Mouse (Mus musculus): ENCODE measurements around the gene Plppr2.

The Plppr2 gene

DNA sequence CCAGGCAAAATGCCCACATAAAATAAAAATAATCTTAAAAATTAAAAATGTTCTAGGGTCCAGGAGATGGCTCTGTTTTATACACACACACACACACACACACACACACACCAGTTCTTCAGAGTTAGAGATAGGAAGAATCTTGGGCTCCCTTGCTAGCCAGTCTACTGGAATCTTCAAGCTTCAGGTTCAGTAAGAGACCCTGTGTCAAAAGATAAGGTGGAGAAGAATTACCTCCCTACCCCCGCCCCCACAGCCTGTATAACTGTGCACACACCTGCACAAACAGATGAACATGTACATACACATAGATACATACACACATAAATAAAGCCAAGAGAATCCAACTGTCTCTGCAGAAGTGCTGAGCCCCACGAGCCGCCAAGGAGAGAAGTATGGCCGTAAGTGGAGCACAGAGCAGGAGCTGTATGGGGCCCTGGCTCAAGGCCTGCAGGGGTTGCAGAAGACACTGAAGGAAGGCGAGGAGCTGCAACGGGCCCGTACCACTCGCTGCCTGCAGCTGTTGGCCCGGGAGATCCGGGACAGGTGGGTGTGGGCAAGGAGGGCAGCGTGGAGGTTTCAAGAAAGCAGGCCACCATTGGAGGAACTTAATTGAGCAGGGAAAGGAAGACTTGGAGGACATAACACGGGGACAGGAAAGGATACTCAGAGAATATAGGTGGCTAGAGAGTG lies 4.2 kb upstream of the Plppr2 start:
- no peak for DNase-seq (ENCODE audit: low spot score)

DNA sequence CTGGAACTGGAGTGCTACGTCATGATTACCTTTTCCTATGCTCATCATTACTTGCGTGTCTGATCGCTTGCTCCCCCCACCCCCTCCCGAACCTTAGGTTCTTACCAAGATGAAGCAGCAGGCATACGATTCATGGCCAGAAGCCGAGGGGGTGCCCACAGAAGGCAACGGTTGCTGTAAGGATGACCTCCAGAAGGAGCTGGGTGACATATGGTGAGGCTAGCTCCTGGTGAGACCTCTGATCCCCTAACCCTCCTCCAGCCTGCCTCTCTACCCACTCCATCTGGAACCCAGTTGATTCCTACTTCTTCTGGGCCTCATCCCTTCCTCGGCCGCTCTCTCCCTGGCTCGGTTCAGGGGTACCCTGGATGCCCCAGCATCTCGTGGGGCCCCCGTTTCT lies 2.8 kb upstream of the Plppr2 start:
- no peak for DNase-seq (ENCODE audit: low spot score)

DNA sequence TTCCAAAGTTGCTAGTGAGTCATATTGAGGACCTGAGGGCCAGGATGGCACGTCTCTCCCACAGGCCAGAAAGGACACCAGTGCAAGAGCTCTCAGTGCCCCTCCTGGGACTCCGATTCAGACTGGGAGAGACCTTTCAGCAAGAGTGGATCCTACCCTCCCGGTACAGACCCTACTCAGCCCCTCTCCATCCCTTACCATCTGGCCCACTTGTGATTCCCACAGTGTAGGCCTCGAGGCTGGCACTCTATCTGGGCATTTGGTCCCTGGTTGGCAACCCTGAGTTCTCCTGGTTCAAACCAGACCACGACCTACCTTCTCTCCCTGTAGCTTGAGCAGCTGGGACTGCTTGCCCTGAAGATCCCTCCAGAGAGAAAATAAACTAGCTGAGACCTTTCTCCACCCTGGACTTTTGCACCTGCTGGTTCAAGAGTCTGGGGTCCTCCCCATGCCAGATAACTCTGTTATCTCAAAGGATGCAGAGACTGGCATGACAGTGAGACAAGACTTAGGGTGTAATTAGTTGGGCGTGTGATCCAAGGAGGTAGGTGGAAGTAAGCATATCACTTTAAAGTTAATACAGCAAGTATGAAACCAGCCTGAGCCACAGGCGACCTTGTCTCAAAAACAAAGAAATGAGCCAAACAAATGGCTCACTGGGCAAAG lies 1.2 kb upstream of the Plppr2 start:
- DNase-seq (ENCODE audit: low spot score), result no peak

DNA sequence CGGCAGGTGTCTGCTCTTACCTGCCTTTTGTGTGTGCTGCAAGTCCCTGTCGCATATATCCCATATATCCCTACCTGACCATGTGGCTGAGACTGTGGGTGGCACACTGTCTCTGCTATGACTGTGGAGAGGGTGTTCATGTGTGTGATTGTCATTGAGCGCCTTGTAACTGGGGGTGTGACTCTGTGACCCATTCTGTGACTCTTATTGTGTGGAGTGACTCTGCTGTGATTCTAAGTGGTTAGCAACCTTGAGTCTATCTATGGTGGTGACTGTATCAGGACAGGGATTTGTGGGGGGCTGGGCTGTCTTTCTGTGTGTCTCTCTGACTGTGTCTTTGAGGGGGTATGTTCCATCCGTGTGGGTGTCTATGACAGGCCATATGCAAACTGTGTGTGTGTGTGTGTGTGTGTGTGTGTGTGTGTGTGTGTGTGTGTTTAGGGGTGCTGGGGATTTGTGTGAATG lies 910 bp downstream of the Plppr2 start:
- DNase-seq (ENCODE audit: low spot score), result no peak

DNA sequence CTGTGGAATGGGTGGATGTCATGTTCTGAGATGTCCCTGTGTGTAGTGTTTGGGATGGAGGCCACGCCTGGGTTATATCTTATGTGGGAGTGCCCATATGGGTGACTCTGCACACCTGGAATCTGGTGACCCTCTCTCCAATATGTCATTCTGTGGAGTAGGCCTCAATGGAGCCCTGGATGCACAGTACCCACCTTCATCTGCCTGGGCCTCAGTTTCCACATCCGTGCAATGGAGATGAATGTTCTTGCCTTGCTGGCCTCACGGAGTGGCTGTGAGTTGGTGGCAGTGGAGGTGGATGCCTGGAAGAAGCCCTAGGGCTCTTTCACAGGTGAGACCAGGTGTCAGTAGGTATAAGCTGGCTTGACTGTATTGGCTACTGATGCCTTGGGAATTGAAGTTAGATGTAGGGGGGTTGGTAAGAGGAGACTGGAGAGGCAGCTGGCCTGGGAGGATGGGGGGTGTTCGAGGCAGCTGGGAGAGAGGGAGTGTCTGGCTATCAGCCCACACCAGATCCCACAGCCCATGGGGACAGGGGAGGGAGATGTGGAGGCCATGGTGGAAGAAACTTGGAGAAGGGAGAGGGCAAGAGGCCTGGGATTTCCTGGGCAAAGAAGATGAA lies 1.5 kb downstream of the Plppr2 start:
- no peak for DNase-seq (ENCODE audit: low spot score)

DNA sequence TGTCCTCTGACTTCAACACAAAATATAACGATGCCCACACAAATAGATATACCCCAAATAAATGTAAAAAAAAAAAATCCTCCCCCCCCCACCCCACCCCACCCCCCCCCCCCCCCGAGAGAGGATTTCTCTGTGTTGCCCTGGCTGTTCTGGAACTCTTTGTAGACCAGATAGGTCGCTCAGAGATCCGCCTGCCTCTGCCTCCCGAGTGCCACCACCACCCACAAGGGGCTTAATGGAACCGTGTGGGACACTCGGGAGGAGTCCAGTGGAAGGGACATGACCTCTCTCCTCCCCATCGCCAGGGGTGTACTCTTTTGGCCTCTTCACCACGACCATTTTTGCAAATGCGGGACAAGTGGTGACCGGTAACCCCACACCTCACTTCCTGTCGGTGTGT lies 6.2 kb downstream of the Plppr2 start:
- no peak for DNase-seq (ENCODE audit: low spot score)

DNA sequence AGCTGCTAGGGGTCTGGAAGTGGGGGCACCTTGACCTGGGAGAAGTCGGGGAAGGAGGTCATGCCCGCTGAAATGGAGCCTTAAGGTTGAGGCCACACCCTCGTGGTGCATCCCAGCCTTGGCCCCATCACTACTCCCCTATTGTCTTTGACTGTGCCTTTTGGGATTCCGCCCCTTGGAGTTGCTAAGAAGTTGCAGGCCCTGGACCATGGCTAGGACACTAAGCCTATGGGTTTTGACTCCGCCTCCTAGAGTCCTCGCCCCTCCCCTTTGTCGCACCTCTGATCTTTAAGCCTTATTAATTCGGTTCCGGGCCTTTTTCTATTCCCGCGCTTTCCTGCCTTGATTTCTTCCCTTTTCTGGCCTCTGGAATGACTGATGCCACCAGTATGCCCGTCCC lies 6.8 kb downstream of the Plppr2 start:
- no peak for DNase-seq (ENCODE audit: low spot score)

DNA sequence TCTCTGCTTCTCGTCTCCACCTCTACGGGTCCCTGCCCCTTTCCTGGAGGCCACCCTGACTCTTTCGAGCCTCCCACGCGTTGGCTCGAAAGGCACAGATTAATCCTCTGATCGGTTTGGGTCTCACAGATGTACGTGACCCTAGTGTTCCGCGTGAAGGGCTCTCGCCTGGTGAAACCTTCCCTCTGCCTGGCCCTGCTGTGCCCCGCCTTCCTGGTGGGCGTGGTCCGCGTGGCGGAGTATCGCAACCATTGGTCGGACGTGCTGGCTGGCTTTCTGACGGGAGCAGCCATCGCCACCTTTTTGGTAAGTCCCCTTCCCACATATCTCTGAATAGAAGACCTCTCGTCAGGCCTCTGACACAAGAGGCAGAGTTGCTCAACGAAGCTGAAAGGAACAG lies 7.4 kb downstream of the Plppr2 start:
- no peak for DNase-seq (ENCODE audit: low spot score)

DNA sequence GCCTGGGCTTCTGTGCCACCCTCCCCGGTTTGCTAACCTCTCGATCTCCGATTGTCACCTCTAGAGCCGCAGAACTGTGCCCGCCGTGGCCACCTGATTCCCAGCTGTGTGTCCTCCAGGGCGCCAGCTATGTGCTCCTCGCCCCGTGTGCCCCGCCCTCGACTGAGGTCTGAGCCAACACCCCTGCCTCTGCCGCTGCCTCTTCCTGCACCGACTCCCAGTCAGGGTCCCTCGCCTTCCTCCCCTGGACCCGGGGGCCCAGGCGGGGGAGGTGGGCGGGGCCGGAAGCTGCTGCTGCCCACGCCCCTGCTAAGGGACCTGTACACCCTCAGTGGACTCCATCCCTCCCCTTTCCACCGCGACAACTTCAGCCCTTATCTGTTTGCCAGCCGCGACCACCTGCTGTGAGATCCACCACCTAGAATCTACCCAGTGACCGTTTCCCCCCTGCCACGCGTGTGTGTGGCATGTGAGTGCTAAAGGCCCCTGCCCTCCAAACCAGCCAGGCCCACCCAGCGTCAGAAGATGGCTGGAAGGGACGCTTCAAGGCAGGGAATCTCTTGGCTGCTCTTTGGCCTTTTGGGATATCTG lies 10.8 kb downstream of the Plppr2 start:
- DNase-seq (ENCODE audit: low spot score), result no peak

DNA sequence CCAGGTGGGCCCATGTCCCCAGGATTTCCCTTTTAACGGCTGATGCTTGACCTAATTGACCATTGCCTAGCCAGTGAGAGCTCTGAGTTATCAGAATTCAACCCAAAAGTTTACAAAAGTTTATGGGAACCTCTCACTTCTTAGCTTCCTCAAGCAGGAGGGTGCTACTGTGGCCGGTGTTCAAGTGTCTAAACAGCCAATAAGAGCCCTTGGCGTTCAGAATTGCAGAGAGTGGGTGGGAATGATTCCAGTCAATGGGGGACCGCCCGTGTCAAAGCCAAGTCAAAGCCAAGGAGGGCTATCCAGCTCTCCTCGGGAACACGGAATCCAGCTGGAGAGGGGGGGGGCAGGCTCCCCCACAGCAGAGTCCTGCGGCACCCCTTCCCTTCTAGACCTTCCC lies 11.3 kb downstream of the Plppr2 start:
- DNase-seq (ENCODE audit: low spot score), result no peak

DNA sequence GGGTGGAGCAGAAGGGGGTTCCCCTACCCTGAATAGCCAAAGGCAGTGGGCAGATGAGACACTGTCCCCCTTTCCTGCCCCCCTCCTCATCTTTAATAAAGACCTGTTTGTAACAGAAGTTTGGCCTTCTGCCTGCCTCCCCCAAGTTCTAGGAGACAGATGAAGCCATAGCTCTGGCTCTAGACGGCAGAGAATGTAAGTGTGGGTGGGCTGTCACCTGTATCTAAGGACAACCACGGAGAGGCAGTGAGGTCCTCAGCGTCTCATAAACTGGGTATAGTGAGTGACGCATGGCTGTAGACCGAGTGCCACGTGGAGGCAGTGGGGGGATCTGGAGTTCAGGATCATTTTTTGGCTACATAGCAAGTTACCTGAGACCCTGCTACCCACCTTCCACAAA lies 12.0 kb downstream of the Plppr2 start:
- no peak for DNase-seq (ENCODE audit: low spot score)

DNA sequence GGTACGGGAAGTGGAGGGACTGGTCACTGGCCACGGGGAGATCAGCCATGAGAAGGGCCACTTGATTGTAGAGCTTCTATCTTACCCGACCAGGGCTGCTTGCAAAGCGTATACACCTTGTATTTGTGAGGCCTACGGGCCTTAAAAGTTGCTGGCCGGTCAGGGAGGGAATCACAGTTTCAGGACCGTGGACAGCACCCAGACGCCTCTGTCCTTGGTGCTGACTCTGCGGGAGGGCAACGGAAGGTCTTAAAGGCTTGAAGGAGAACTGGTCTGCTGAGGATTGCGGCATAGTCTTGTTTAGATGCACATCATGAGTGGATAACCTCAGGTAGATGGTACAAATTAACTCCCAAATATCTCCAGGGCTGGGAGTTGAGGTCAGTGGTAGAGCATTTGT lies 13.5 kb downstream of the Plppr2 start:
- peak; percentile 89 for DNase-seq (ENCODE audit: low spot score)

DNA sequence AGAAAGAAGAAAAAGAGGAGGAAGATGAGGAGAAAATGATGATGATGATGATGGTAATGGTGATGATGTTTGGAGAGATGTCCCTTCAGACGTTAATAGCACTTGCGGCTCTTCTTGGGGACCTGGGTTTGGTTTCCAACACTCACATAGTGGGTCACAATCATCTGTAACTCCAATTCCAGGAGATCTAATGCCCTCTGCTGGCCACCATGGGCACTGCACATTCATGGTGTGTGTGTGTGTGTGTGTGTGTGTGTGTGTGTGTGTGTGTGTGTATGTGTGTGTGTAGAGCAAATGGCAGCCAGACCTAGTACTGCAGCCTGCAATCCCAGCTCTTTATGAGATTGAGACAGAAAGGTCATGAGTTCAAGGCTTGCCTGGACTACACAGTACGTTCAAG lies 15.1 kb downstream of the Plppr2 start:
- DNase-seq (ENCODE audit: low spot score), result no peak

DNA sequence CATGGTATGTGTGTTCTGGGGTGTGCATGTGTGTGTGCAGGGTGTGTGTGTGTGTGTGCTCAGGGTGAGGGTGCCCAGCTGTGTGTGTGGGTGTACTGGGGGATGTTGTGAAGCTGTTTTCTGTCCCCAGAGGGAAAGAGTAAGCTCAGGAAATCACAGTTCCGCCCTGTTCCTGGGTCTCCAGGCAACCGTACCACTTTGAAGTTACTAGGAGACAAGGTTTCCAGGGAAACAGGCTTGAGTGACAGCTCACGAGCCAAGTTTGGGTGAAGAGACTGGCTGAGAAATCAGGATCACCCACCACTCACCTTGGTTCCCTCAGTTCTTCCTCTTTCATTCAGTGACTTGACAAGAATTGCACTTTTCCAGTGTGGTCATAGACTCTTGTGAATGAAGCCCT lies 16.8 kb downstream of the Plppr2 start:
- no peak for DNase-seq (ENCODE audit: low spot score)

DNA sequence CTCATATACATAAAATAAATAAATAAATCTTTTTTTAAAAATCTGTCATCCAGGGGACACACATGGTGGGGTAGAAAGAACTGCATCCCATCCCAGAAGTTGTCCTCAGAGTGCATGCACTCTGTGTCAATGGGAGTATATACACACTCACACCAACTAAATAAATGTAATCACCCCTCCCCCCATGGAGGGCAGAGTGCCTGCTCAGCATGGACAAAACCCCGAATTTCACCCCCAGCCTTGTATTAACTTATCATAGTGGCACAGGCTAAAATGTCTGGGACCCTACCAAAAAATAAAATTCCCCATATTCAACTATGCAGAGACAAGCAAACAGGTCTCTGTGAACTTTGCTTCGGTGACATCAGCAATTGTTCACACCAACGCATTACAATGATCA lies 17.8 kb downstream of the Plppr2 start:
- DNase-seq (ENCODE audit: low spot score), result no peak

DNA sequence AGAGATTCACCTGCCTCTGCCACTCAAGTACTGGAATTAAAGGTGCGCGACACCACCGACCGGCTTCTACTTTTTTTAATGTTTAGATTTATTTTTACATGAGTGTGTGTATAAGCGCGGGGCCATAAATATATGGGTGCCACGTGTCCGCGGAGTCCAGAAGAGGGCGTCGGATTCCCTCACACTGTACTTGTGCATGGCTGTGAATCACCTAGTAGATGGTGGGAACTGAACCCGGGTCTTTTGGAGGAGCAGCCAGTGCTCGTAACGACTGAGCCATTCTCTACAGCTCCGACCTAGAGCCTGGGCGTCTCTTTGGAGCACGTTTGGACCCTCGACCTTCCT lies 18.4 kb downstream of the Plppr2 start:
- DNase-seq (ENCODE audit: low spot score), result no peak

DNA sequence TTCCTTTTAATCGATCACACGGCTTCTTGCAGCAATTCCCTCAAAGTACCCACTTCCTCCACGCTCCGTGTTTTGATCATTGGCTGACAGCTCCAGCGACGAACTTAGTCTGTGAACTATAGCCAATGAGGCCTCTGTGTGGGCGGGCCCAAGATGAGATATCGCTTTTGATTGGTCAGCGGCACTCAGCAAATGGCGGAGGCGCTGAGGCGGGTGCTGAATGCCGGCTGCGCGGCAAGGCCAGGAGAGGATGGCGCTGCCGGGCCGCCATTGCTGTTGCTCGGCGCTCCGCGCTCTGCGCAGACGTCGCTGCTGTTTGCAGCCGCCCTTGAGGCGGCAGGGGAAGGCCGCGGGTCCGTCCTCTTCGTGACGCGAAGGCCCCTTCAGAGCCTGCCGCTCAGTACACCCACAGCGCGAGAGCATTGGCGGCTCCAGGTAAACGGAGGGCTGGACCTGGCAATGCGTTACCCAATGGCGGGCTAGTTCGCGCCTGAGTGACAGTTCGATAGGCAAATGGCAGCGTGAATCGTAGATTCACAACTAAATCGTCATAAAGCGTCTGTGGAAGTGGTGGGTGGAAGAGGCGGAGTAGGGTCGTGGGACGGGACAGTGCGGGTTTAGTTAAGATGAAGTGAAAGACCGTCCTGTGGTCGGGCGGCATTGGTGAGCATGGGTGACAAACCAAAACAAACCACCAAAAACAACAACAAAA lies 18.9 kb downstream of the Plppr2 start, which contains the start of gene Swsap1:
Gene Swsap1 (plus strand): TSS at position 186 of the 712 bp plus-strand sequence.
- peak; percentile 97 for DNase-seq (ENCODE audit: low spot score)

DNA sequence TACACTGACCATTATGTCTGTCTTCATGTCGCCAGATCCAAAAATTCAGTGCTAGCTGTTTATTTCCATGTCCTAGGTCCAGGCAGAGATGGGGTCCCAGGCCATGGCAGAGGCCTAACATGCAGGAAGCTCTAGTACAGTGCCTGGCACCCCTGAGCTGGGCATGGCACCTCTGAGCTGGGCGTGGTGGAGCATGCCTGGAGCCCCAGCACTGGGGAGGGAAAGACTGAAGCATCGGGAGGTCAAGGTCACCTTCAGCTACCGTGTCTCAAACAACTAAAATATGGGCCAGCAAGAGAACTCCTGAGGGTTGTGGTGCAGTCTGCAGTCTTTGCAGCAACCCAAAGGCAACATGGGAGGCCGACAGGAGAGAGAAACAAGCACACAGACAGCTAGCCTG lies 21.5 kb downstream of the Plppr2 start:
- no peak for DNase-seq (ENCODE audit: low spot score)

DNA sequence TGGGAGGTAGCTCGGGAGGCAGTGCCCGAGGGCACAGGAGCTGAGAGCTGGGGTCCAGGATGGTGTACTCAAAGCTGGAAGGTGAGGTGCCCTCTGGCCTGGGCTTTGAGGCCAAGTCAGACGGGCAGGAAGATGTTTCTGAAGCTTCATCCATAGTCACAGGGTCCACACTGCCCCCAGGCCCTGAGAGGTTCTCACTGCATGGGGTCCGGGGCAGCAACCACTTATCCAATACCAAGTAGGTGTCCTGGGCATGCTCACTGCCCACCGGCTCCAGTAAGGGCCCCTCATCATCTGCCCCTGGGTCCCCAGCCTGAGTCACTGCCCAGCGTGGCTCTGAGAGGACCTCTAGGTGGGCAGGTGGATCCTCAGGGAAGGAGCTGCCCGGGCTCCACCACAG lies 22.4 kb downstream of the Plppr2 start:
- DNase-seq (ENCODE audit: low spot score), result no peak

DNA sequence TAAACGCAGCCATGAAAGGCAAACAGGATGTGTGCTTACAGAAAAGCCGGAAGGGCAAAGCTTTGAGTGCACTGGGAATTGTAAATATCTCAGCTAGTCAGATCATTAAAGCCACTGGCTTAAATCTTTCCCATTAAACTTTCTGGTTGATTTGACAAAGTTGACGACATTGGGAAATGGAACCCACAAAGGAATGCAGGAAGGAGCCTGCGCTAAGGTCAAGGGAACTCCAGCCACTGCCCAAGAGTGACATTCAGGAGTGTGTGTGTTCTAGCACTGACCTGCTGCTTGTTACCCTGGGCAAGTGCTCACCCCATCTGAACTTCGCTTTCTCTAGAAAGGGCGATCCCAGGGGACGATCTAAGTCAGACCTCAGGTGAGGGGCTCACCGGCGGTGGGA lies 23.3 kb downstream of the Plppr2 start:
- DNase-seq (ENCODE audit: low spot score), result no peak

DNA sequence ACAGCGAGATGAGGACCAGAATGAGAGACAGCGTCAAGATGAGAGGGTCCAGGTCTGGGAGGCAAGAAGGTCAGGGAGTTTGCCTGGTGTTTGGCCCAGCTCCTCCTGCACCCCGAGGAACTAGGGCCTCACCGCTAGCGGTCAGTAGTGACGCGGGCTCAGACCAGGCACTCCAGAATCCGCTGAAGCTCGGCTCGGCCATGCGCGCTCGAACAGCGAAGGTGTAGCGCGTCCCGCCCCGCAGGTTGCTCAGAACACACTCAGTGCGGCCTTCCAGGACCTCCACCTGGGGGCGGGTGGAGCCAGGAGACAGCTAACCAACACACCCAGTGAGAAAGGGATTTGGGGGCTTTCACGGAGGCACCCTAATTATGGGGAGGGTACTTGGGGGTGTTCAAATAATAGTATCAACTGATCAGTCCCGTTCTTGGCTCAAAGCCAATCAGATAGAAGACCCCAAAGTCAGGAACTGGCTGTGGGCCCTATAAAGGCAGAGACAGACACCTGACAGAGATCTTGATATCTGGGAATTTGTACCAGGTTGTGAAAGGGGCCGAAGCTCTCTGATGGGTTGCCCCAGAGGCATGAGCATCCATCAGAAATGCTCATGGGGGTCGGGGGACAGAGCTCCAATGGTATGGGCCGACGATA lies 23.9 kb downstream of the Plppr2 start:
- DNase-seq (ENCODE audit: low spot score), result no peak

DNA sequence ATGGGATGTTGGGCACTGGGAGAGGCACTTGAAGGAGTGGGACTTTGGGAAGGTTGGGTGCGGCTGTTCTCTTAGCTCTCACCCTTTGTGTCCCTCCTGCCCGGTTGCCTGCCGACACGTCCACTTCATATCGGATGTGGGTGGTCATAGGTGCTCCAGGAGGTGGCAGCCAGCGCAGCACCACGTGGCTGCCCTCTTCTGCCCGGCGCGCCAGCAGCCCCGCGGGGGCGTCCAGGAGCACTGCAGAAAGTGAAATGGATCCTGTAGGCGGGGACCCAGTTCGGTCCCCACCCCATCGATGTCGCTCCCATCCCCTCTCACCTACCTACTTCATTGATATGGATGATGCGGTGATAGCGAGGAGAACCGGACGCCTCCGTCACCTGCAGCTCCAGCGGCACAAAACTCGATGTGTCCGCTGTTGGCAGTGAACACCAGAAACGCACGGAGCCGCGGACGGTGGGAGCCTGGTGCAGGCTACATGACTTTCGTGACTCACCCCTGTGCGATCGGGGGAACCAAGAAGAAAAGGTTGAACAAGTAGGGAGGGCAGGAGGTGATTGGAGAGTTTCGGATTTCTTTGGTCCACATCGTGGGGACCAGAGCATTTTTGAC lies 24.6 kb downstream of the Plppr2 start:
- no peak for DNase-seq (ENCODE audit: low spot score)

Data from ovary, postnatal 10 days (tissue).